Mouse (Mus musculus): ENCODE measurements at regions not wholly inside any gene's neighbourhood (a gene's known extent, or its start where the extent isn't known, plus 50 kb on each side); places are given as distances from the start of the nearest gene placed in this dataset.

- in situ Hi-C loops (cut with MboI; ENCODE audit: unreplicated experiment in 2 of 2) = no loop called here
Measured at GRCm38 (mm10) chr2:178888704-178889103, 458.4 kb downstream of the Cdh26 start.

- in situ Hi-C loops (cut with MboI; ENCODE audit: unreplicated experiment in 2 of 2) = no loop called here
Measured at GRCm38 (mm10) chr2:178902397-178902796, 472.1 kb downstream of the Cdh26 start.

- in situ Hi-C loops (cut with MboI; ENCODE audit: unreplicated experiment in 2 of 2) = no loop called here
Measured at GRCm38 (mm10) chr2:178909325-178909724, 479.0 kb downstream of the Cdh26 start.

- in situ Hi-C loops (cut with MboI; ENCODE audit: unreplicated experiment in 2 of 2) = no loop called here
Measured at GRCm38 (mm10) chr2:178911646-178912045, 481.3 kb downstream of the Cdh26 start.

GRCm38 (mm10) chr2:178916316-178917033, 486.1 kb downstream of the Cdh26 start:
- in situ Hi-C loops (cut with MboI; ENCODE audit: unreplicated experiment in 2 of 2) = no loop called here

GRCm38 (mm10) chr2:178924456-178925115, 494.3 kb downstream of the Cdh26 start:
- in situ Hi-C loops (cut with MboI; ENCODE audit: unreplicated experiment in 2 of 2) = no loop called here

GRCm38 (mm10) chr2:178927038-178927660, 496.8 kb downstream of the Cdh26 start:
- in situ Hi-C loops (cut with MboI; ENCODE audit: unreplicated experiment in 2 of 2) = no loop called here

GRCm38 (mm10) chr2:178929033-178929432, 498.7 kb downstream of the Cdh26 start:
- in situ Hi-C loops (cut with MboI; ENCODE audit: unreplicated experiment in 2 of 2) = no loop called here

- in situ Hi-C loops (cut with MboI; ENCODE audit: unreplicated experiment in 2 of 2) = no loop called here
Measured at GRCm38 (mm10) chr2:178930125-178930524, 499.8 kb downstream of the Cdh26 start.

- in situ Hi-C loops (cut with MboI; ENCODE audit: unreplicated experiment in 2 of 2) = no loop called here
Measured at GRCm38 (mm10) chr2:178948471-178948870, 493.8 kb upstream of the Cdh4 start.

- in situ Hi-C loops (cut with MboI; ENCODE audit: unreplicated experiment in 2 of 2) = no loop called here
Measured at GRCm38 (mm10) chr2:178949103-178949502, 493.1 kb upstream of the Cdh4 start.

- in situ Hi-C loops (cut with MboI; ENCODE audit: unreplicated experiment in 2 of 2) = no loop called here
Measured at GRCm38 (mm10) chr2:178950304-178950703, 491.9 kb upstream of the Cdh4 start.

GRCm38 (mm10) chr2:178954420-178955067, 487.7 kb upstream of the Cdh4 start:
- in situ Hi-C loops (cut with MboI; ENCODE audit: unreplicated experiment in 2 of 2) = no loop called here

GRCm38 (mm10) chr2:178958829-178959228, 483.4 kb upstream of the Cdh4 start:
- in situ Hi-C loops (cut with MboI; ENCODE audit: unreplicated experiment in 2 of 2) = no loop called here

- in situ Hi-C loops (cut with MboI; ENCODE audit: unreplicated experiment in 2 of 2) = no loop called here
Measured at GRCm38 (mm10) chr2:178959603-178960002, 482.6 kb upstream of the Cdh4 start.

- in situ Hi-C loops (cut with MboI; ENCODE audit: unreplicated experiment in 2 of 2) = no loop called here
Measured at GRCm38 (mm10) chr2:178967584-178968365, 474.5 kb upstream of the Cdh4 start.

GRCm38 (mm10) chr2:178969732-178970131, 472.5 kb upstream of the Cdh4 start:
- in situ Hi-C loops (cut with MboI; ENCODE audit: unreplicated experiment in 2 of 2) = no loop called here

GRCm38 (mm10) chr2:178975366-178975765, 466.9 kb upstream of the Cdh4 start:
- in situ Hi-C loops (cut with MboI; ENCODE audit: unreplicated experiment in 2 of 2) = no loop called here

- in situ Hi-C loops (cut with MboI; ENCODE audit: unreplicated experiment in 2 of 2) = no loop called here
Measured at GRCm38 (mm10) chr2:178976046-178976445, 466.2 kb upstream of the Cdh4 start.

- in situ Hi-C loops (cut with MboI; ENCODE audit: unreplicated experiment in 2 of 2) = no loop called here
Measured at GRCm38 (mm10) chr2:178976495-178976894, 465.7 kb upstream of the Cdh4 start.

Data from v-Abl transformed pro-B cells (cell line).